Mouse (Mus musculus): ENCODE results near the gene Map2. TPM values are rescaled to one million over a fixed set of nuclear protein-coding genes. Genes with fewer than 3 reads are reported as not detected.
A peak's percentile ranks its signal among the peaks of the same experiment; 100 is the strongest.

The Map2 gene
- polyA plus RNA-seq (2015; fragmentation: Nextera tagmentation; extraction: Ambion mirVana): 25.3 and 28.5 TPM in 2 replicates

DNA sequence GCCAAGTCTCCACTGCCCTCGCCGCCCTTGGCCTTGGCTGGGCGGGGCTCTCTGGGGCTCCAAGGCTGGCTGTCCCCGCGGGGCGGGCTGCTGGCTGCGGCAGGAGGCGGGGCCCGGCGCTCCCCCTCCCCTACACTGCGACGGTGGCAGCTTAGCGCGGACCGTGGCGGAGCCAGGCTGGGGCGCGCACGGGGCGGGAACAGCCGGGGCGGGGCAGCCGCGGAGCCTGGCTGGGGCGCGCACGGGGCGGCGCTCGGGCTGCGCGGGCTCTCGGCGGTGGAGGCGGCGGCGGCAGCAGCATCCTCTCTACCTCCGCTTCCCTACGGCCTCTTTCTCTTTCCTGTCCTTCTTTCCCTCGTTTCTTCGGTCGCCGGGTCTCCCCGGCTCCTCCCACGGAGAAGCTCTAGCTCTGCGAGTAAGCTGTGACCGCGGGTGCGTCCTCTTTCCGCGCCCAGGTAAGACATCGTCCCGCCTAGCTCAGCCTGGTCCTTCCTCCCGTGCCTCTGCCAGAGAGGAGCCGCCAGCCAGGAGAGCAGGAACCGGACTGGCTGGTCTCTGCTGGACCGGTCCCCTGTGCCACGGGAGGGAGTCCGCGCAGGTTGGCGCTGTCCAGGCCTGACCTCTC is at the start of gene Map2:
Map2 (plus strand) TSS at position 233 of the 625 bp plus-strand sequence.
- Histone ChIP-seq H3K4me1 (peaks cover 29% of the 10 kb centered on the region), H3K27me3 (no peaks in the 10 kb centered on the region), H3K4me3 (peak within 1 kb of the TSS; percentile 54), H3K9ac (peak within 1 kb of the TSS; percentile 64), H3K9me3 (no peaks in the 10 kb centered on the region), H3K36me3 (no peaks in the 10 kb centered on the region), H3K27ac (no peak within 1 kb of the TSS), H3K4me2 (replicated peaks) (peak within 1 kb of the TSS; percentile 88)
- ATAC-seq (ENCODE audit: low FRiP score, low read depth): peak; percentile 95
- under 1% methylated on average over 53 of the region's 61 CpGs for WGBS

DNA sequence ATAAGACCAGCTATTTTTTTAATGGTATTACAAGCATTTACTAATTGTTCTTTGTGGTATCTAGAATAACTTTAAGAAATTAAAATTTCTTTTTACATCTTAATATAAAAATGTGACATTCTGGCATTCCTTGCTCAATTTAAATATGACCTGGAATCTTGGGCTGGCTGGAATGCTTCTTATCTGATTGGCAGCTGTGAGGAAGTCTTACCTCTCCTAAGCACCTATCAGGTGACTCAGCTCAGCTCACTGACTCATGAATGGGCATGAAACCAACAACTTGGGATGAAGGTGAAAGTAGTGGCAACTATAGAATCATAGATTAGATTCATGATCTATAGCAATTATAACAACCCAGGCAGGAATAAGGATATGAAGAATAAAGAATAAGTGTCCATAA is 42.1 kb upstream of the Map2 start:
- ATAC-seq (ENCODE audit: low FRiP score, low read depth): no peak
- Histone ChIP-seq H3K9me3 (no peaks in the 10 kb centered on the region), H3K27ac (no peak overlapping the region), H3K4me1 (no peaks in the 10 kb centered on the region), H3K4me3 (no peak overlapping the region), H3K9ac (no peak overlapping the region), H3K27me3 (no peaks in the 10 kb centered on the region), H3K4me2 (replicated peaks) (no peak overlapping the region), H3K36me3 (no peaks in the 10 kb centered on the region)

GRCm38 (mm10) chr1:66135324-66135723 is 39.7 kb upstream of the Map2 start:
- ATAC-seq (ENCODE audit: low FRiP score, low read depth): no peak

DNA sequence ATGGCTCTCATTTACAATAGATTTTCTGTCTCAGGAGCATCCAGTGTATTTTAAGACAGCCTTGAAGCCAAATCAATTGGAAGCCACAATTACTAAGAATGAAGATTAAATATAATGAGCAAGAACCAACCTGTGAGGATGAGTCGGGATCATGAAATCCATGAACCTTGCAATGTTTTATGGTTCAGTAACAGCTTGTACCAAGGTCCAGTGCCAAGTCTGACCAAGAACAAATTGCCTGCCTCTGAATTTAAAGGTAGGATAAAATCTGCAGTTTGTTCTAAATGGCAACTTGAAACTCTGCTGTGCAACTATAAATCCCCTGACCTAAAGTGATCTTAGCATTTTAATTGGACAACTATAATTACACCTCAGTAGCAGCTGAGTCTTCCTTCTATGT is 34.4 kb upstream of the Map2 start:
- Histone ChIP-seq H3K4me1 (no peaks in the 10 kb centered on the region), H3K9me3 (no peaks in the 10 kb centered on the region), H3K4me3 (no peak overlapping the region), H3K9ac (no peak overlapping the region), H3K36me3 (no peaks in the 10 kb centered on the region), H3K27me3 (no peaks in the 10 kb centered on the region), H3K4me2 (replicated peaks) (no peak overlapping the region), H3K27ac (no peak overlapping the region)
- WGBS: 81% methylated on average over 1 of the region's 1 CpGs
- no peak for ATAC-seq (ENCODE audit: low FRiP score, low read depth)

More at GRCm38 (mm10) chr1:66135324-66135723, 39.7 kb upstream of the Map2 start:
- Histone ChIP-seq H3K4me3 (no peak overlapping the region), H3K36me3 (no peaks in the 10 kb centered on the region), H3K4me1 (no peaks in the 10 kb centered on the region), H3K4me2 (replicated peaks) (no peak overlapping the region), H3K27me3 (no peaks in the 10 kb centered on the region), H3K9ac (no peak overlapping the region), H3K27ac (no peak overlapping the region), H3K9me3 (no peaks in the 10 kb centered on the region)

GRCm38 (mm10) chr1:66145180-66145579 is 29.9 kb upstream of the Map2 start:
- H3K9ac ChIP-seq: no peak overlapping the region
- H3K27me3 ChIP-seq: no peaks in the 10 kb centered on the region
- H3K36me3 ChIP-seq: no peaks in the 10 kb centered on the region
- H3K27ac ChIP-seq: no peak overlapping the region
- H3K4me3 ChIP-seq: no peak overlapping the region
- no peaks in the 10 kb centered on the region for H3K4me1 ChIP-seq
- no peak for ATAC-seq (ENCODE audit: low FRiP score, low read depth)
- no peak overlapping the region for H3K4me2 ChIP-seq (replicated peaks)
- H3K9me3 ChIP-seq: no peaks in the 10 kb centered on the region
- WGBS: 64% methylated on average over 3 of the region's 3 CpGs

DNA sequence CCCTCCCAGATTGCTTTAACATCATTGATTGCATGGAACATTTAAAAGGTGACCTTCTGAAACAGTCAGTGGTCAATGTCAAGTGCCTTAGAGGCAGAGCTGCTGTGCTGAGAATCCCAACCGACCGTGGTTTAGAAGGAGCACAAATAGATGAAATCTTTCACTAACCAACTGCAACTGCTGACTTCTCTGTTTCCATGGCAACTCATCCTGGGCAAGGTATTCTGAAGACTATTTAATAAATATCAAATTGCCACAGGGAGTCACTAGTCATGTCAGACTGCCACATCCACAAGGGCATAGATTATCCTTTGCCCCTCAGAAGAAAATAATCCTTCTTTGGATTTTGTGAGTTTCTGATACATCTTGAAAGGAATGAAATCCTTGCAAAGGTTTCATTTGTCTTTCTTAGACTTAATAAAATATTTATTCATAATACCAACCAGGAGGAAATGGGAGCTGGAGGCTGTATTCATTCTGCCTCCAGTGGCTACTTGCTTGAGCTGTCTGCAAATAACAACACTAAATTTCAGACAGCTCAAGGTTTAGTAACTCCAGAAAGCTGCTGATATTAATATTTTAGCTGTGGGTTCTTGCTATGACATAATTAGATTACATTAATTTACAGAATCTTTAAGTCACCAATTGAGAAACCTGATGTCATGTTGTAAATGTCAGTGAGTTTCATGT is 26.1 kb upstream of the Map2 start:
- no peaks in the 10 kb centered on the region for H3K4me1 ChIP-seq
- H3K27me3 ChIP-seq: no peaks in the 10 kb centered on the region
- WGBS: 67% methylated on average over 2 of the region's 2 CpGs
- no peak overlapping the region for H3K27ac ChIP-seq
- no peaks in the 10 kb centered on the region for H3K9me3 ChIP-seq
- H3K4me3 ChIP-seq: no peak overlapping the region
- no peaks in the 10 kb centered on the region for H3K36me3 ChIP-seq
- ATAC-seq (ENCODE audit: low FRiP score, low read depth): no peak
- H3K4me2 ChIP-seq (replicated peaks): no peak overlapping the region
- no peak overlapping the region for H3K9ac ChIP-seq

DNA sequence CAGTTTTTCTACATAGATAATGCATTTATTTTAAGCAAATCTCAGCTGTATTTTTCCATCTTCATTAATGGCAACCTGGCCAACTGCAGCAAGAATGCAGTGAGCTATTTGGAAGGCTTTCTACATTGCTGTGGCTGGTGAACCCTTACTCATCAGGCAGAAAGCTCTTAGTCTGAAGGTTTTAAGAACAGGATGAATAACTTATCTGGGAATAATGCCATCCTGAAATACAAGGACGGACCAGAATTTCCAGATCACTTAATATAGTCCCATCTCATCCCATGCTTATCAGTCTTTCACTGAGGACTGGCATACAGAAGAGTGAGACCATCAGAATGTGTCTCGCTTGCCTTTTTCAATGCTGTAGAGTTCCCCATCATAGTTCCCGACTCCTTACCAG is 24.3 kb upstream of the Map2 start:
- Histone ChIP-seq H3K36me3 (no peaks in the 10 kb centered on the region), H3K9ac (no peak overlapping the region), H3K27me3 (no peaks in the 10 kb centered on the region), H3K4me3 (no peak overlapping the region), H3K4me1 (no peaks in the 10 kb centered on the region), H3K27ac (no peak overlapping the region), H3K4me2 (replicated peaks) (no peak overlapping the region), H3K9me3 (no peaks in the 10 kb centered on the region)
- WGBS: 89% methylated on average over 3 of the region's 3 CpGs
- no peak for ATAC-seq (ENCODE audit: low FRiP score, low read depth)

GRCm38 (mm10) chr1:66157135-66157534 is 17.9 kb upstream of the Map2 start:
- Histone ChIP-seq H3K9me3 (no peaks in the 10 kb centered on the region), H3K4me3 (no peak overlapping the region), H3K27me3 (no peaks in the 10 kb centered on the region), H3K4me2 (replicated peaks) (no peak overlapping the region), H3K9ac (no peak overlapping the region), H3K27ac (no peak overlapping the region), H3K4me1 (no peaks in the 10 kb centered on the region), H3K36me3 (no peaks in the 10 kb centered on the region)
- WGBS: 82% methylated on average over 2 of the region's 2 CpGs
- no peak for ATAC-seq (ENCODE audit: low FRiP score, low read depth)

GRCm38 (mm10) chr1:66157589-66157988 is 17.5 kb upstream of the Map2 start:
- ATAC-seq (ENCODE audit: low FRiP score, low read depth): no peak
- H3K9me3 ChIP-seq: no peaks in the 10 kb centered on the region
- no peak overlapping the region for H3K9ac ChIP-seq
- H3K4me3 ChIP-seq: no peak overlapping the region
- H3K27me3 ChIP-seq: no peaks in the 10 kb centered on the region
- H3K36me3 ChIP-seq: no peaks in the 10 kb centered on the region
- no peak overlapping the region for H3K27ac ChIP-seq
- no peaks in the 10 kb centered on the region for H3K4me1 ChIP-seq
- no peak overlapping the region for H3K4me2 ChIP-seq (replicated peaks)

DNA sequence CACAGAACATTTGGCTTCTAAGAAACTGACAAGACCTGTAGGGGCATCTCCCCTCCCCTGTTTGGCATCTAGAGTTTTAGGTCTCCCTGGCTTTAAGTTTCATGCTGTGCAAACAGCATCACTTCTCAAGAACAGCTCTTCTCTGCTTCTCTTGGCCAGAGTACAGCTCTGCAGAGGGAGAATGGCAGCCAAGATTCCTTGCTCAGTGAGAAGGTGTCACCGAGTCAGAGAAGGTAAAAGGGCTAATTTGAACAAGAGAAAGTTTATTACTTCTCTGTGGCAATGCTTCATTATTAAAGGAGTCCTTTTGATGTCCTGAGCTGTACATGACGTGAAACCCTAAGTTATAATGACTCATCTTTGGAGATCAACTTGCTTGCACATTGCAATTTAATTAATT is 10.4 kb upstream of the Map2 start:
- Histone ChIP-seq H3K9me3 (no peaks in the 10 kb centered on the region), H3K4me3 (no peak overlapping the region), H3K9ac (no peak overlapping the region), H3K27ac (no peak overlapping the region), H3K4me2 (replicated peaks) (no peak overlapping the region), H3K4me1 (no peaks in the 10 kb centered on the region), H3K27me3 (no peaks in the 10 kb centered on the region), H3K36me3 (no peaks in the 10 kb centered on the region)
- no peak for ATAC-seq (ENCODE audit: low FRiP score, low read depth)
- 55% methylated on average over 2 of the region's 2 CpGs for whole genome bisulfite sequencing

DNA sequence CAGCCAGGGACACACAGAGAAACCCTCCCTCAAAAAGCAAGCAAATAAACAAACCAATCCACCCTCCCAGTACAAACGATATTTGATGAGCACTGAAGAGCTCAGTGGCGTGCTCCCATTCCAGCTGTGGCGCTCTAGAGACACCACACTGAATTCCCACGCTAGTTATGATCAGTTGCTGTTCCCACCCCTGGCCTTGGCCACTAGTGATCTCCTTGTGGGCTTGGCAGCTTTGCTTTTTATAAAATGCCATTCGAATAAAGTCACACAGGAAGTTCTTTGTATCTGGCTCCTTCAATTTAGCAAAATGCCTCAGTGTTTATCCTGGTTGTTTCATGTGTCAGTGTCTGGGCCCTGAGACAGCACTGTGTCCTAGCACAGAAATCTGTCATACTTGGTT is 6.4 kb upstream of the Map2 start:
- H3K27ac ChIP-seq: no peak overlapping the region
- no peak overlapping the region for H3K9ac ChIP-seq
- WGBS: 75% methylated on average over 5 of the region's 5 CpGs
- no peaks in the 10 kb centered on the region for H3K4me1 ChIP-seq
- H3K4me3 ChIP-seq: no peak overlapping the region
- no peaks in the 10 kb centered on the region for H3K36me3 ChIP-seq
- no peaks in the 10 kb centered on the region for H3K9me3 ChIP-seq
- no peak overlapping the region for H3K4me2 ChIP-seq (replicated peaks)
- ATAC-seq (ENCODE audit: low FRiP score, low read depth): no peak
- no peaks in the 10 kb centered on the region for H3K27me3 ChIP-seq

DNA sequence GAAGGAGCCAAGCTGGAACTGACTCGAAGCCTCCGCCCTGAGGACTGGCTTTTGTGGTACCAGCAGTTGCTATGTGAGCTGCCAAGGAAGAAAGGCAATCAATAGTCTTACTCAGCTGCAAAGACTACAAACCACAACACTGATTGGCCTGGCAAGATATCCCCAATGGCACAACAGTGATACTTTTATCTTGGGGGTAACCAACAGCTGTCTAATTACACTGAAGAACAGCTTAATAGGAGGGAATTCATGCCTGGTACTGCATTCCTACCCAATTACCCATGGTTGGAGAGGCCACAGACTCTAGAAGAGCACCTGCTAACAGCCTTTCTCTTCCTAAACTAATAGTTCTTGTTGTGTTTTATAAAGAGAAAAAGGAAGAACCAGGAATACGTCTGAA is 2.9 kb upstream of the Map2 start:
- no peaks in the 10 kb centered on the region for H3K9me3 ChIP-seq
- ATAC-seq (ENCODE audit: low FRiP score, low read depth): no peak
- no peak overlapping the region for H3K27ac ChIP-seq
- H3K4me1 ChIP-seq: peaks cover 16% of the 10 kb centered on the region
- no peaks in the 10 kb centered on the region for H3K27me3 ChIP-seq
- no peak overlapping the region for H3K4me2 ChIP-seq (replicated peaks)
- 74% methylated on average over 3 of the region's 3 CpGs for WGBS
- no peaks in the 10 kb centered on the region for H3K36me3 ChIP-seq
- H3K9ac ChIP-seq: no peak overlapping the region
- no peak overlapping the region for H3K4me3 ChIP-seq

DNA sequence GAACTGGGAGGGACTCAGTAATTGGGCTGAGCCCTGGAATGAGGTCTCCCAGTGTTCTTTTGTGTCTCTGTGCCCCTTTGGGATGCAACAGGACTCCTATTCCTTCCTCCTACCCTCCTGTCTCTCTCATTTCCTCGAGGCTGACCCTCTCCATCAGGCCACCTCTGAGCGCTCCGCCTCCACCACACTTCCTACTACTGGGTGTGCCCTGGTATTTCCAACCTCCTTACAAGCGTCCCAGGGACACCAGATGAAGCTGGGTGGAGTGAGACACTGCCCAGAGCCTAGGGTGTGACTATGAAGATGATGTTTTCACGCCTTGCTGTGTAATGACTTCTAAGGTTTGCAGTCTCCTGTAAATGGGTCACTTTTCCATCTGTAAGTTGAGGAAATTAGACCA is 1.4 kb upstream of the Map2 start:
- H3K36me3 ChIP-seq: no peaks in the 10 kb centered on the region
- H3K27ac ChIP-seq: no peak overlapping the region
- H3K4me2 ChIP-seq (replicated peaks): no peak overlapping the region
- no peak overlapping the region for H3K9ac ChIP-seq
- no peaks in the 10 kb centered on the region for H3K9me3 ChIP-seq
- H3K4me1 ChIP-seq: peaks cover 27% of the 10 kb centered on the region
- no peaks in the 10 kb centered on the region for H3K27me3 ChIP-seq
- WGBS: 39% methylated on average over 5 of the region's 5 CpGs
- no peak for ATAC-seq (ENCODE audit: low FRiP score, low read depth)
- H3K4me3 ChIP-seq: no peak overlapping the region
